Mouse (Mus musculus) E14TG2a.4 (cell line): ENCODE measurements around the gene Ankrd1.

Experiments used
- CTCF ChIP-seq: conservative IDR thresholded peaks from 2 replicates; pipeline ENCODE4 v1.5.1; 2014; ENCODE audit warnings: low read length
- NANOG ChIP-seq: IDR thresholded peaks from 2 replicates; pipeline ENCODE4 v1.6.1; 2014; ENCODE audit warnings: borderline replicate concordance, low read length, mixed read lengths

GRCm38 (mm10) chr19:36133731-36134130 is 13.8 kb upstream of the Ankrd1 start:
- TF ChIP-seq NANOG = no peak
- TF ChIP-seq CTCF = no peak
